Mouse (Mus musculus) yolk sac, embryonic 10.5 days (tissue): Measurements from ENCODE around the gene Atf7ip.
"Not testable (repeated sequence)": the region's sequence is repeated elsewhere in the genome, so short reads cannot be mapped to it uniquely, and the experiment has no call there.

Experiments used
- DNase-seq: peaks from one replicate; pipeline ENCODE4 v3.0.0-alpha.2; 2017; ENCODE audit warnings: low spot score

The Atf7ip gene

GRCm38 (mm10) chr6:136505867-136506266 lies at the start of gene Atf7ip:
TSS of gene Atf7ip (plus strand) at chr6:136506167.
- DNase-seq, result not testable (repeated sequence)

- no peak for DNase-seq
These were observed 49.7 kb upstream of the Atf7ip start for GRCm38 (mm10) chr6:136456302-136456701.

GRCm38 (mm10) chr6:136459156-136459555 lies 46.8 kb upstream of the Atf7ip start:
- DNase-seq, result no peak

GRCm38 (mm10) chr6:136463491-136463890 lies 42.5 kb upstream of the Atf7ip start:
- peak; percentile 59 for DNase-seq

- DNase-seq, result no peak
These were observed 41.8 kb upstream of the Atf7ip start for GRCm38 (mm10) chr6:136464121-136464621.

GRCm38 (mm10) chr6:136465021-136465420 lies 40.9 kb upstream of the Atf7ip start:
- DNase-seq, result peak; percentile 53

- peak; percentile 46 for DNase-seq
These were observed 40.0 kb upstream of the Atf7ip start for GRCm38 (mm10) chr6:136465959-136466381.

GRCm38 (mm10) chr6:136466956-136467750 lies 38.8 kb upstream of the Atf7ip start:
- peak; percentile 57 for DNase-seq

- no peak for DNase-seq
These were observed 38.1 kb upstream of the Atf7ip start for GRCm38 (mm10) chr6:136467837-136468236.

- peak; percentile 94 for DNase-seq
These were observed 37.5 kb upstream of the Atf7ip start for GRCm38 (mm10) chr6:136468401-136468912.

- DNase-seq, result no peak
These were observed 36.8 kb upstream of the Atf7ip start for GRCm38 (mm10) chr6:136468974-136469792.

GRCm38 (mm10) chr6:136469807-136470206 lies 36.2 kb upstream of the Atf7ip start:
- no peak for DNase-seq

- peak; percentile 89 for DNase-seq
These were observed 35.4 kb upstream of the Atf7ip start for GRCm38 (mm10) chr6:136470321-136471230.

- no peak for DNase-seq
These were observed 34.4 kb upstream of the Atf7ip start for GRCm38 (mm10) chr6:136471601-136472000.

- no peak for DNase-seq
These were observed 33.2 kb upstream of the Atf7ip start for GRCm38 (mm10) chr6:136472779-136473178.

GRCm38 (mm10) chr6:136473472-136474129 lies 32.4 kb upstream of the Atf7ip start:
- DNase-seq, result no peak

GRCm38 (mm10) chr6:136475171-136475860 lies 30.7 kb upstream of the Atf7ip start:
- no peak for DNase-seq

GRCm38 (mm10) chr6:136477878-136478277 lies 28.1 kb upstream of the Atf7ip start:
- DNase-seq, result no peak

- no peak for DNase-seq
These were observed 22.4 kb upstream of the Atf7ip start for GRCm38 (mm10) chr6:136483531-136483930.

- DNase-seq, result no peak
These were observed 21.9 kb upstream of the Atf7ip start for GRCm38 (mm10) chr6:136484093-136484492.
